Mouse (Mus musculus): ENCODE results near the gene Tmc2.

The Tmc2 gene

DNA sequence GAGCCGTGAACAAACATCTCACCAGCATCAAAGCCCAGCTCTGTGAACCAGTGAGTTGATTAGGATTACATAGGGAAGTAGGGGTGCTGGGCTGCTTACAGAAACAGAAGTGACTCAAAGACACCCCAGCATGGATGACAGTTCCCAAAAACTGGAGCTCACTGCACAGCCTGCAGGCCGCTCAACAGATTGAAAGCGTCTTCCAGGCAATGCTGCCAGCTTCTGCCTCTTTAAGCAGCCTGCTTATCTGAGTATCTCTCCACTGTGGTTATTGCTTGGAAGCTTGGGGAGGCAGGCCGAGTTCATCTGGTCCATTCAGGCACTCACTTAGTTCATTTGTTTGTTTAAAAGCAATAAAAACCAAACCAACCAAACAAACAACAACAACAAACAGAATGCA lies 61.8 kb downstream of the Tmc2 start:
- DNase-seq (ENCODE audit: low read depth, low spot score): no peak

DNA sequence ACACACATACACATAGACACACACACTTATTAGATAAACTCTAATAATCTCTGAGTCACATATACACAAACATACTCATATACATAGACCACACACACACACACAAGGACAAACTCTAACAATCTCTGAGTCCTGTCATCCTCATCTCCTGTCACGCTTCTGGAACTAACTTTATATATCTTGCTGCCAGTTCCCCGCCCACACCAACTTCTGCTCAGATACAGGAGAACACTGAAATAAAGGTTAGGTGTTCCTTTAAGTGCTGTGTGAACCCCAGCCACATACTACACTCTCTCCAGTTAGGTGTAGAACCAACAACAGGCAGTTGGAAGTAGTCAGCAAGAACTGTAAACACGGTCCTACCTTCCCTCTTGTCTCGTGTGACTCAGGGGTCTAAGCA lies 65.8 kb downstream of the Tmc2 start:
- no peak for DNase-seq (ENCODE audit: low read depth, low spot score)

DNA sequence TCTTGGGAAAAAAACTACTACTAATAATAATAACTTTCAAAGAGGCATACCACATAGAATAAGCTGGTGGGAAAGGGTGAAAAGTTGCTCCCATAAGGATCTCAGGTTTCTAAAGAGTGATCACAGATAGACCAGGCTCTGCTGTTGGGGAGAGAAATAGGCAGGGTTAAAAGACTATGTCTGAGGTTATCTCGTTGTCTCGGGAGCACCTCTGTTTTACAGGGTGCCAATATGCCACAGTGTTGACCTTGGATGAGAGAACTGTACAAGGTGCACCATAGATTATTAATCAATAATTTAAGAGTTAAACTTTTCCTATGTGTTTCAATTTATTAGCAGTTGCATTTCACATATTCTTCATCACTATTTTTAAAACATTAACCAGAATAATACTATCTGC lies 66.9 kb downstream of the Tmc2 start:
- no peak for DNase-seq (ENCODE audit: low read depth, low spot score)

DNA sequence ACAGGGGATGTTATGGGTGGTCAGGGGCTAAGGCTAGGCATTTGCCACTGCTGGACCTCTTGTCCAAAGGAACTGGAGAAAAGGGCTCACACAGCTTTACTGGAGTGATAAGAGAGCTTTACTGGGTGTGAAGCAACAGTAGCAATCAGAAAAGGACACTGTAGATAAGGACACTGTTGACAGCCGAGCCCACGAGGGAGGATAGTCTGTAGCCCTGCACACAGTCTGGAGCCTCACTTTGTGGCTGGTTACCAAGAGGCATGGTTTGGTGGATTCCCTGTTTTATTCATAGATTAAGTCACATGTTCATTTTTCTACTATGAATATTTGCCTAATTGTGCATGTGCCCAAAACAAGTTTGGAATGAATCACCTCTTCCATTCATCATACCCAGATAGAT lies 67.4 kb downstream of the Tmc2 start:
- DNase-seq (ENCODE audit: low read depth, low spot score): no peak

DNA sequence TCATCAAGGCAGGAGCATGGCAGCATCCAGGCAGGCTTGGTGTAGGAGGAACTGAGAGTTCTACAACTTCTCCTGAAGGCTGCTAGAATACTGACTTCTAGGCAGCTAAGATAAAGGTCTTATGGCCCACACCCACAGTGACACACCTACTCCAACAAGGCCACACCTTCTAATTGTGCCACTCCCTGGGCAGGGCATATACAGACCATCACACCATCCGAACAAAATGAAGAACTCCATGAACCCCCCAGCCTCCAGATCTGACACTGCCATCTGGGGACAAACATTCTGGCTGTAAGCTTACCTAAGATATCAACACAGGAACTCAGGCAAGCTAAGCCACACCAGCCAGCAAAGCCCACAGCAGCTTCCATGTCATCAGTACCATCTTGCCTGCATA lies 70.5 kb downstream of the Tmc2 start:
- DNase-seq (ENCODE audit: low read depth, low spot score): no peak

DNA sequence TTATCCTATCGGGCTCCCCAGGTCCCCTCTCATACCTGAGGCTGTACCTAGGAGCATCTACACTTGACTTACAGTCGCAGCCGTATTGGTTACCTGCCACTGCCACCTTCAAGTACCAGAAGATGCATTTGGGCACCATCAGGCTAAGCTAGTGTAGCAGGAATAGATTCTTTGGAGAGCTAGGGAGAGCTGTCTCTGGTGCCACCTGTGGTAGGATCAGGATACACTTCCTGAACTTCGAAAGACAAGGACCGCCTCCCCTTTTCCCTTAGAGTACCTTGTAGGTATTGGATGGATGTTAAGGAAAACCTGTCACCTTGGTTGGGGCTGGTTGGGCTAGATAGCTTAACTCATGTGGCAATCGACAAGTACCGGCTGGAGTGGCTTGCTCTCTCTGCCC lies 73.1 kb downstream of the Tmc2 start:
- no peak for DNase-seq (ENCODE audit: low read depth, low spot score)

DNA sequence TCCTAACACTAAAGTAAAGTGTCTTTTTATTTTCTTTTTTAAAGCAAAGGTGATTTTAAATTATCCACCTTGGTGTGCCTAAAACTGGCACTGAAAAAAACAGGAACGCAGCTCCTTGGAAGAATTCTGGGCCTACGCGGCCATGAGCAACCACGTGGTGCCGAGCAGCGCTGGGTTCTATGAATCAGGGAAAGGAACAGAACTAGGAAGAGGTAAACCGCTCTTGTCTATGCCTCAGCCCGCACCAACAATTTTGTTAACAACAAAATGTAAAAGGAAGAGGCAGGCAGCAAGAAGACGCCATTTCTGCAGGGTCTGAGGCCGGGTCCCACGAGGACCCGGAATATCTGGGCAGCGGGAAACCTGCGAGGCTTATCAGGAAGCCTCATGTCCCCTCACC lies 78.7 kb downstream of the Tmc2 start:
- DNase-seq (ENCODE audit: low read depth, low spot score): no peak

DNA sequence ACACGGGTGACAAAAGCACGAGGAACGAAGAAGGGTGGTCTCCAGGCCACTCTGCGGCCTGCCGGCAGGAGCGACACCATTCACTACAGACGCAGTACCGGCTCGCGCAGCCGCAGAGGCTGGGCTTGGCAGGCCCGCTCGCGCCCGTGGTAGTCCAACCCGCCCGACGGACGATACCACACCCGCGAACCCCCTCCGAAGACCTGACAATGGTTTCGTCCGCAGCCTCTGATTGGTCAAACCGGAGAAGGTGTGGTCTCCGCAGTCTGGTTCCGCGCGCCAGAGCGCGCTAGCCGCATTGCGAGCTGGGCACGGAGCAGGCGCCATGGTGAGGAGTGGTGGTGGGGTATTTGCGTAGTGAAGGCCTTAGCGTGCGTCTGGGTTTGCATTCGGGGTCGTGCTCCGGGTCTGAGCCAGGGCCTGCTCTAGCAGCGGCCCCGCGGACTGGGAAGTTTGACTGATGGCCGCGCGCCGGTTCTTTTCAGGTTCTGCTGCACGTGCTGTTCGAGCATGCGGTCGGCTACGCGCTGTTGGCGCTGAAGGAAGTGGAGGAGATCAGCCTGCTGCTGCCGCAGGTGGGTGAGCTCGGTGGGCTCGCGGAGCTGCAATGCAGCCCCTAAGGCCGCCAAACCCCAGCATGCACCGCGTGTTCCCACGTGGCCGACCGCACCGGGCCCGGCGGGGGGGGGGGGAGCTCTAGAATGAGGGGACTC lies 79.3 kb downstream of the Tmc2 start, which contains the start of gene Nop56:
TSS of gene Nop56 (plus strand) at position 282 of the 713 bp plus-strand sequence.
- DNase-seq (ENCODE audit: low read depth, low spot score): peak; percentile 99

DNA sequence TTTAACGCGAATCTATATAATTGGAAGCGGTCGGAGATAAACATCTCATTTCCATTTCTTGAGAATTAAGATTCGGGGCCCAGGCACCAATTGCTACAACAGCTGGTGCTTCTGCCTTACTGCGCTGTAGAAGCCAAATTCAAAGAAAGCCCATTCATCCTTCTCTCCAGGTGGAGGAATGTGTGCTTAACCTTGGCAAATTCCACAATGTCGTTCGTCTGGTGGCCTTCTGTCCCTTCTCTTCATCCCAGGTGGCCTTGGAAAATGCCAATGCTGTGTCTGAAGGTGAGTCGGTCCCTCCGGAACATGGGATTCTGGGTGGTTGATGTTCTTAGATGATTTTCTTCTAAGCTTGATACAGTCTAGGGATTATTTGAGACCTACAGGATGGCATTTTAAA lies 79.9 kb downstream of the Tmc2 start:
- DNase-seq (ENCODE audit: low read depth, low spot score): no peak

DNA sequence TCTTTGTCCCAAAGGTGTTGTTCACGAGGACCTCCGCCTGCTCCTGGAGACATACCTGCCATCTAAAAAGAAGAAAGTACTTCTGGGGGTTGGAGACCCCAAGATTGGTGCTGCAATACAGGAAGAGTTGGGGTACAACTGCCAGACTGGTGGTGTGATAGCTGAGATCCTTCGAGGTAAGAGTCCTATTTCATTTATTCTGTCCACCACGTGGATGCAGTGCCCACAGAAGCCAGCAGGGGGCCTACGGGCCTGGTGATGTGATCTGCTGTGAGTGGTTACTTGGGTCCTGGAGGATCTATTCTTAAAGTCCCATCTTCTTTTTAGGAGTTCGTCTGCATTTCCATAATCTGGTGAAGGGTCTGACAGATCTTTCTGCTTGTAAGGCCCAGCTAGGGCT lies 80.7 kb downstream of the Tmc2 start:
- DNase-seq (ENCODE audit: low read depth, low spot score): no peak

DNA sequence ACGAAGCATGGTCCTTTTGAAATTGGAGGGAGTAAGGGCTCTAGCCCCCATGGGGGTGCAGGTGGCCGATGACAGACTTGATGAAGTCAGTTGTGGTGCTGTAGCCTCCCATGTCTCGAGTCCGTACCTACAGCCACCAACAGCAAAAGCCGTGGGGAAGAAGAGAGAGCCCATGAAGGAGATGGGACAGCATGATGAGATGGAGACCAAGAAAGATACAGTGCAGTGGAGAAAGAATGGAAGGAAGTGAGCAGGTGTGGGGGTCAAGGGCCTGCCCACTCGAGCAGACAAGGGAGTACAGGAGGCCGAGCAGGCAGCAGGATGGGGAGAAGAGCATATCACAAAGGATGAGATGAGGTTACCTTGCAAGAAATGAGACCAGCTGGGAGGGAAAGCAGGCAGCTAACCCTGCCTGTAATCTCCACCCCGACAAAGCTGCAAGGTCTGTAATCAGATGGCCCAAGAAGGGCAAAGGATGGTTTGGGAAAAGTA lies 84.7 kb downstream of the Tmc2 start:
- no peak for DNase-seq (ENCODE audit: low read depth, low spot score)

DNA sequence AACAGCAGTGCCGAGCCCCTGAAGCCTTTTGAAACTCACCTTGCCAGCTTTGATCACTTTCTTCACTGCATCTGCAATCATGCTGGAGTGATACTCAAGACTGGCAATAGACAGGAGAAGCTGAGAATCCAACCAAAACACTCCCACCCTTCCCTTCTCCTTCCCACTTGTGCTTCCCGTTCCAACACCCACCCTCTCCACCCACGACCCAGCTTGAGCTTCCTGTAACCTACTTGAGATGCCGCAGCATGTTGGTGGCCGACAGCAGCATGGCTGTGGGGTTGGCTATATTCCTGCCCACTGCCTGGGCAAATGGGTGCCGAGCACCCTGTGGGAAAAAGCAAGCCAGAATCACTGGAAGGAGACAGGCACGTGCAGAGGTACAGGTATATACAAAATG lies 85.2 kb downstream of the Tmc2 start:
- DNase-seq (ENCODE audit: low read depth, low spot score): no peak

DNA sequence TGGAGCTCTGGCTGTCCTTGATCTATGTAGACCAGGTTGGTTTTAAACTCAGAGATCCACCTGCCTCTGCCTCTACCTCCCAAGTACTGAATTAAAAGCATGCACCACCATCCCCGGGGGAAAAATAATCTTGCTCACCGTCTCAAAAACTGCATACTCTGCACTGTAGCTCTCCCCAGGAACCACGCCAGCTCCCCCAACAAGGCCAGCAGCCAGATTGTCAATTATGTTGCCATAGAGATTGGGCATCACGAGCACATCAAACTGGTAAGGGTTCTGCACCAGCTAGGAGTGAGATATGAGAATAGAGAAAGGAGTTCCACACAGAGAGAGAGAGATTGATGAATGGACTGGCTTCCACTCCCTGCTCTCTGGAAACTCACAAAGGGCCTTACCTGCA lies 85.8 kb downstream of the Tmc2 start:
- DNase-seq (ENCODE audit: low read depth, low spot score): no peak

DNA sequence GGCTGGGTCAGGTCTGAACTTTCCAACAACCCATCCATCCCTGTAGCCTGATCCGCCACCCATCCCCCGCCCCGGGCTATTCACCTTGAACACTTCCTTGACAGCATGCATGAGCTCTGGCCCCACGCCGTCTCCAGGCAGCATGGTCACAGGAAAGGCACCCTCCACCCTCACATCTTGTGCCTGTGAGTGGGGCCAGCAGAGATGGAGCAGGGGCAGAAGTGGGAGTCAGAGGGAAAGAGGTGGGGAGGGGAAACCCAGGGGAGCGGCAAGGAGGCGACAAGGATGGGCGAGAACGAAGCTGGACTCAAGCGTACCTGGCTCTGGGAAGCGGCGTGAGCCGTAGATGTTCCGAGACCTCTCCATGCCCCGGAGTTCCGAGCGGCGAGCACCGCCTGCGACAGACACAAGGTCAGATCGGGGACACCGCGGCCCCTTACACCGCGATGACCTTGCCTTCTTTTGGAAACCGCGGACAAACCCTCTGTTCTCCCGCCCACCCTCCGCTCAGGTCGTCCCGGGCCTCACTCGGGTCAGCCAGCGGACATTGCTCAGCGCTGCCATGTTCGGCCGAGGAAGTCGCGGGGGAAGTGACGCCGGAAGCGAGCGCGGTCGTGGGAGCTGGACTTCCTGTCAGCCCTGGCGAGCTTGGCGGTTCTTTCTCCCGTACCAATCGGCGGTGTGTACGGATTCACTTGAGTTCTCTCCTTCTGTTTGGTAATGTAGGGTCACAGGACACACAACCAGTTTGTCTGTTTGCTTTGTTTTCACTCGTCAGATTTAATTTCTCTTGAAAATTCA lies 89.1 kb downstream of the Tmc2 start, which contains the start of gene Idh3b:
TSS of gene Idh3b (minus strand) at position 694 of the 801 bp plus-strand sequence.
- peak; percentile 85 for DNase-seq (ENCODE audit: low read depth, low spot score)

DNA sequence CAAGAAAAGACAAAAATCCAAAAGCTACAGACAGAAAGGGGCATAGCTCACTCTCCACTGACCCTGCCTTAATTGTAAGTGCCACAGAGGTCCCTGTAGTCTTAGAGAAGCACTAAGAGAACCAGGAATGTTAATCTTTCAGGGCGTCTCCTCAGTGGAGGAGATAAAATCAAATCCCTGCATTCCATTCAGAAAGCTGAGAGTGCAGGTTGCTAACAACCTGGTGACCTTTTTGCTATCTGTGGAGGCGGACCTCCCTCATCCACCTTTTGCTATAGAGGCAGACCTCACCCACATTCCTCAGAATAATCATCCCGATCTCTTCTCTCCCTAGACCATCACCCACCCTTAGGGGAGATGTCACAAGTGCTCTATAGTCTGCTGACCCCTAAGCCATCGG lies 94.1 kb downstream of the Tmc2 start:
- DNase-seq (ENCODE audit: low read depth, low spot score): no peak

DNA sequence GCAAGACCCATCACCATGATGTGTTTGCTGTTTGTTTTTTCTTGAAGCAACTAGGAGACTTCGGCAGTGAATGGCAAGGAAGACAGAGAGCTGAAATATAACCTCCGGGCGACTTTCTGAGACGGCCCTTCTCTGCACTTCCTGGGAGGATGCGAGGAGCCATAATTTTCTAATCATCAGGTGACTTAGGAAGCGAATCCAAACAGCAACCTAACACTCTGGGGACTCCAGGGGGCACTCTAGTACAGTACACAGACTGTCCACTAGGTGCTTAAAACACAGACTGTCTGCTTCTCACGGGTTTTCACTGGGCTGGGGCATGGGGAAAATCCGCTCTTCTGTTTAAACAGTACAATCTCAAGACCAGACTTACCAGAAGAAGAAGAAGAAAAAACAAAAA lies 96.4 kb downstream of the Tmc2 start:
- DNase-seq (ENCODE audit: low read depth, low spot score): no peak

DNA sequence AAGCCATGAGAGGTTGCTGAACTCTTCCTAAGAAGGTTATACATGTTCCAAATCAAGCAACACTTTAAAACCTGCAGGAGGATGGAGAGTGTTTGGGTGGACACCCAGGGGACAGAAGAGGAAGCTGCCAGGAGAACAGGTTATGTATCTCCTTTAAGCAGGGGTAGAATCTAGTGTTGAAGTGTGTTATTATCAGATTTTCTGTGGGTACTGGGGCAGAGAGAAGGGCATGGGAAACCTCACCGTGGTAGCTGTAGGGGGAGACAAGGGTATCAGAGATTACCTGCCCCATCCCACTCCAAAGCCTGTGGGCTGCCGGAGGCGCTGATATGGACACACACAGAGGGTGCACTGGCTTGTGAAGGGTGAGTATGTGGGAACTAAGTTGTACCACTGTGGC lies 98.0 kb downstream of the Tmc2 start:
- DNase-seq (ENCODE audit: low read depth, low spot score): no peak

DNA sequence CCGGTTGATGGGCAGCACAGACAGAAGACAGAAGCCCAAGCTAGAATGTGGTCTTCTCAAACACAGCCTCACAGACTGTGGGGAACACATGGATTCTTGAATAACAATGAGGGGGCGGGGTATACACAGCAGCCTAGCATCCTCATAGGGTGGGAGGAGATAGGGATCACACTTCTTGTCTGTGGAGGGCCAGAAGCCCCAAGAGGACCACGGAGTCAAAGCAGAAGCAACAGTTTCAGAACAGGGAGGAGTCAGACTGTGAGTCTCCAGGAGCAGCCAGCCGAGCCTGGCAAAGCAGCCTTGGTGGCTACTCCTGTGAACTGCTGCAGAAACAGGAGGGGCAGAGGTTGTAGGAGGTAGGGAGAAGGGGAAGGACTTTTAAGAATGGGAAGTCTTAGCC lies 98.5 kb downstream of the Tmc2 start:
- DNase-seq (ENCODE audit: low read depth, low spot score): no peak

DNA sequence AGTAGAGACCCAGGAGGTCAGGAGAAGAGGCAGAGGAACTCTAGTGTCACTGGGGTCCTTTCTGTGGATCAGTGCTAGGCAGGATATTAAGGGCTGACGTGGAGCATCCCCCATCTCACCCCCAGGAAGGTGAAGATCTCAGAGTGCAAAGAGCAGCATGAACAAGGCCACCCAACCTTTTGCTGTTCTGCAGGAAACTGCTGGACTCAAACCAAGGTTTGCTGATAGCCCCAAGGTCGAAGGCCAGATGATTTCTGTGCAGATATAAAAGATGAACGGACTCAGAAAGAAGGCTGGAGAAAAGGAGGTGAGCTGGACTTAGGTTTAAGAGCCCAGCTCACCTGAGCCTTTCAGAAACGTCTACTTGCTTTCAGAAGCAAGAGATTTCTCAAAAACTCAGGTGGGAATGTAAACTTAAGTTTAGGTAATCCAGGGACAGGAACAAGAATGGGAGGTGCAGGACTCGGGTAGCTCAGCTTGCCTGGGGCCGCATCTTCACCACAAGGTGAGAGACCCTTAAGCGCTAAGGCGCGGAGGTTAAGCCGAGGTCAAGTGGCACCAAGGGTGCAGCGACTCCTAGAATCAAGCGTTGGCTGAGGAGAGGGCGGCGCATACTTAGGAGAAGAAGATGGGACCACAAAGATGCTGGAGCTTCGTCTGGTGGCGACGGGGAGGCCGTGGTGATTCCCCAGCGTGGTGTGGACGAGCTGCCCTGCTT lies 99.4 kb downstream of the Tmc2 start:
- no peak for DNase-seq (ENCODE audit: low read depth, low spot score)

DNA sequence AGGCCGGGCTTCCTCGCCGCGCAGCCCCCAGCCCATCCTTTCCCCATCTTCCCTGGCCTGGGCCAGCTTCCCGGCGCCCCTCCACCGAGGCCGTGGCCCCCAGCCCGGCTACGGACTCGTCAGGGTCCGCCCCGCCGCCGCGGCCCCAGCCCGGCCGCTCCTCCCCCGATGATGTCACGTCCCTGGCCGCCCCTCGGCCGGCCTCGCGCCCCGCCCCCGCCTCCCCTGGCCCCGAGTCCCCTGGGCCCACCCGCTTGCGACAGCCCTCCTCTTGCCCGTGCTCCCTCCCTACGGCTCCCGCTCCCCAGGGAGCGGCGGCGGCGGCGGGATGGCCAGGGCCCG lies 99.9 kb downstream of the Tmc2 start, which contains the start of gene Ebf4:
TSS of gene Ebf4 (plus strand) at position 234 of the 342 bp plus-strand sequence.
- DNase-seq (ENCODE audit: low read depth, low spot score): no peak

DNA sequence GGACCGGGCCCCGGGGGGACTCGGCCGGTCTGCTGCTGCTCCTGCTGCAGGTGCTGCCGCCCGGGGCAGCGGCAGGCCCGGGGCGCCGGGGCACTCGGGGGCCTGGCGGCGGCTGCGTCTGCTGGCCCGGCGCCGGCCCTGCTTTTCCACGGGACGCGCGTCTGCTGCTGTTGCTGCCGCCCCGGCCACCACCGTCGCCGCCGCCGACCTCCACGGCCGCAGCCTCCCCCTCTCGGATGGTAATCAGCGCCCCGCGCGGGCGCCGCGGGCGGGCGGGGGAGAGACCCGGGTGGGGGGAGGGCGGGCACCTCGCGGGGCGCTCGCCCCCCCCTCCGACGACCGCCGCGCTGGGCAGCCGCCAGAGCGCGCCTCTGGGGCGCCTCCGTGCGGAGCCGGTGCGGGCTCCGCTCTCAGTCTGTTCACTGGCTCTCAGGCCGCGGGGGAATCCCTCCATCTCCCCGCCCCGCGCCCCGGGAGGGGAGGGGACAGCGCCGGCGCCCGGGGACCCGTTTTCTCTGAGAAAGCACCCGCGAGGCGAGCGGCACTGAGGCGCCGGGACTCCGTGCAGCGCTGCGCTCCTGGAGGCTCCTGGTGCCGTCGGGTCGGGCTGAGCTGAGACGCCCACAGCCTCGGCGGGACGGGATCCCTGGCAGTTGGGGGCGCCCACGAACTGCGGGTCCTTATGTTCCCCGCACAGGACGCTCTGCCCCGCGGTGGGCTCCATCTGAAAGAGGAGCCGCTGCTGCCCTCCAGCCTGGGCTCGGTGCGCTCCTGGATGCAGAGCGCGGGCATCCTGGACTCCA lies 100.5 kb downstream of the Tmc2 start:
- DNase-seq (ENCODE audit: low read depth, low spot score): no peak
